Mouse (Mus musculus): ENCODE results near the gene Slc8a1. TPM values are rescaled to one million over a fixed set of nuclear protein-coding genes. Genes with fewer than 3 reads are reported as not detected.
A peak's percentile ranks its signal among the peaks of the same experiment; 100 is the strongest.

The Slc8a1 gene
- total RNA-seq, 2 experiments from 2014 or later, result 270 to 277 TPM

GRCm38 (mm10) chr17:81492216-81492865 lies 245.8 kb downstream of the Slc8a1 start:
- Histone ChIP-seq H3K27ac (no peak overlapping the region; the same call in 1 of the 2 replicates), H3K4me3 (no peak overlapping the region)
- no peak for DNase-seq (ENCODE audit: extremely low spot score in 1 of 2, low spot score in 2 of 2)
- no peak for TF ChIP-seq CTCF (IDR thresholded peaks at IDR 0.05)
- intact Hi-C loops (cut with DNase I), result no loop called here

GRCm38 (mm10) chr17:81486388-81486787 lies 251.8 kb downstream of the Slc8a1 start:
- no peak for TF ChIP-seq CTCF (IDR thresholded peaks at IDR 0.05)
- Histone ChIP-seq H3K4me3 (no peak overlapping the region), H3K27ac (no peak overlapping the region)
- intact Hi-C loops (cut with DNase I), result no loop called here
- no peak for DNase-seq (ENCODE audit: extremely low spot score in 1 of 2, low spot score in 2 of 2)

- no peak overlapping the region for H3K27ac ChIP-seq
- DNase-seq (ENCODE audit: extremely low spot score in 1 of 2, low spot score in 2 of 2), result no peak
- TF ChIP-seq CTCF (IDR thresholded peaks at IDR 0.05), result no peak
- no peak overlapping the region for H3K4me3 ChIP-seq
- intact Hi-C loops (cut with DNase I), result no loop called here
Observed at GRCm38 (mm10) chr17:81481843-81482490, 256.2 kb downstream of the Slc8a1 start.

- no peak for TF ChIP-seq CTCF (IDR thresholded peaks at IDR 0.05)
- peak in 1 of 2 experiments; percentile 29 for DNase-seq (ENCODE audit: extremely low spot score in 1 of 2, low spot score in 2 of 2)
- intact Hi-C loops (cut with DNase I), result no loop called here
- Histone ChIP-seq H3K4me3 (no peak overlapping the region), H3K27ac (no peak overlapping the region)
Observed at GRCm38 (mm10) chr17:81480351-81481161, 257.6 kb downstream of the Slc8a1 start.

GRCm38 (mm10) chr17:81479807-81480206 lies 258.4 kb downstream of the Slc8a1 start:
- DNase-seq (ENCODE audit: extremely low spot score in 1 of 2, low spot score in 2 of 2), result no peak
- TF ChIP-seq CTCF (IDR thresholded peaks at IDR 0.05), result no peak
- Histone ChIP-seq H3K27ac (no peak overlapping the region), H3K4me3 (no peak overlapping the region)
- intact Hi-C loops (cut with DNase I), result loop anchor here (10.0 kb wide), 1 partner anchor 185 kb away; no protein-coding TSS in a partner anchor

- no peak for DNase-seq (ENCODE audit: extremely low spot score in 1 of 2, low spot score in 2 of 2)
- H3K4me3 ChIP-seq, result no peak overlapping the region
- peak; percentile 42 for TF ChIP-seq CTCF (IDR thresholded peaks at IDR 0.05)
- intact Hi-C loops (cut with DNase I), result loop anchor here (2.0 to 10.0 kb wide), 2 partner anchors 187 to 309 kb away; no protein-coding TSS in a partner anchor
- H3K27ac ChIP-seq, result no peak overlapping the region
Observed at GRCm38 (mm10) chr17:81477420-81477819, 260.8 kb downstream of the Slc8a1 start.

GRCm38 (mm10) chr17:81473363-81473762 lies 264.8 kb downstream of the Slc8a1 start:
- TF ChIP-seq CTCF (IDR thresholded peaks at IDR 0.05), result no peak
- Histone ChIP-seq H3K27ac (no peak overlapping the region), H3K4me3 (no peak overlapping the region)
- intact Hi-C loops (cut with DNase I), result loop anchor here (10.0 kb wide), 1 partner anchor 191 kb away; no protein-coding TSS in a partner anchor
- DNase-seq (ENCODE audit: extremely low spot score in 1 of 2, low spot score in 2 of 2), result no peak

- H3K27ac ChIP-seq, result peak overlapping the region; percentile 44
- no peak for TF ChIP-seq CTCF (IDR thresholded peaks at IDR 0.05)
- DNase-seq (ENCODE audit: extremely low spot score in 1 of 2, low spot score in 2 of 2), result no peak
- no peak overlapping the region for H3K4me3 ChIP-seq
- intact Hi-C loops (cut with DNase I), result no loop called here
Observed at GRCm38 (mm10) chr17:81468941-81469340, 269.2 kb downstream of the Slc8a1 start.

- intact Hi-C loops (cut with DNase I), result no loop called here
- H3K4me3 ChIP-seq, result no peak overlapping the region
- TF ChIP-seq CTCF (IDR thresholded peaks at IDR 0.05), result no peak
Observed at GRCm38 (mm10) chr17:81459379-81459778, 278.8 kb downstream of the Slc8a1 start.

GRCm38 (mm10) chr17:81455977-81456376 lies 282.2 kb downstream of the Slc8a1 start:
- no peak for DNase-seq (ENCODE audit: extremely low spot score in 1 of 2, low spot score in 2 of 2)
- H3K27ac ChIP-seq, result no peak overlapping the region
- no peak for TF ChIP-seq CTCF (IDR thresholded peaks at IDR 0.05)
- no peak overlapping the region for H3K4me3 ChIP-seq
- intact Hi-C loops (cut with DNase I), result no loop called here

More at GRCm38 (mm10) chr17:81459379-81459778, 278.8 kb downstream of the Slc8a1 start:
- H3K27ac ChIP-seq, result no peak overlapping the region
- no peak for DNase-seq (ENCODE audit: extremely low spot score in 1 of 2, low spot score in 2 of 2)

- no peak for DNase-seq (ENCODE audit: extremely low spot score in 1 of 2, low spot score in 2 of 2)
- intact Hi-C loops (cut with DNase I), result no loop called here
- Histone ChIP-seq H3K4me3 (no peak overlapping the region), H3K27ac (no peak overlapping the region)
- TF ChIP-seq CTCF (IDR thresholded peaks at IDR 0.05), result no peak
Observed at GRCm38 (mm10) chr17:81455269-81455668, 282.9 kb downstream of the Slc8a1 start.

GRCm38 (mm10) chr17:81441463-81441862 lies 296.7 kb downstream of the Slc8a1 start, which contains the start of gene Gm11096:
Gene Gm11096 (plus strand): TSS chr17:81441763.
- no peak within 1 kb of the TSS for H3K4me3 ChIP-seq
- no peak for DNase-seq (ENCODE audit: extremely low spot score in 1 of 2, low spot score in 2 of 2)
- intact Hi-C loops (cut with DNase I), result no loop called here
- no peak for TF ChIP-seq CTCF (IDR thresholded peaks at IDR 0.05)
- no peak within 1 kb of the TSS for H3K27ac ChIP-seq

Data from left cerebral cortex, adult 2 months (tissue).